Mouse (Mus musculus) kidney, embryonic 16.5 days (tissue): ENCODE data around the gene Ifitm3. TPM values are rescaled to one million over a fixed set of nuclear protein-coding genes. Genes with fewer than 3 reads are reported as not detected.
A peak's percentile ranks its signal among the peaks of the same experiment; 100 is the strongest.

Source experiments
- ATAC-seq: fragments of 200-750 bp; cut with Nextera tagmentation; 2 replicates; pipeline ENCODE4 v1.8.0; 2017; ENCODE audit warnings: moderate TSS enrichment; ENCODE audit not compliant: low FRiP score, low TSS enrichment
- H3K27ac ChIP-seq: fragments of 300-500 bp; sonication (generic); 2 replicates; pipeline ENCODE4 v1.5.1; 2014; ENCODE audit warnings: low read length
- H3K27me3 ChIP-seq: fragments of 300-500 bp; sonication (generic); 2 replicates; pipeline ENCODE4 v1.6.1; 2014; ENCODE audit warnings: low read length, control low read depth, mixed read lengths; ENCODE audit not compliant: insufficient read depth
- H3K36me3 ChIP-seq: fragments of 300-500 bp; sonication (generic); 2 replicates; pipeline ENCODE4 v1.6.1; 2014; ENCODE audit warnings: low read length, control low read depth, mixed read lengths; ENCODE audit not compliant: insufficient read depth
- H3K4me1 ChIP-seq: fragments of 300-500 bp; sonication (generic); 2 replicates; pipeline ENCODE4 v1.6.1; 2014; ENCODE audit warnings: low read length, control low read depth, mixed read lengths; ENCODE audit not compliant: insufficient read depth
- H3K4me2 ChIP-seq: fragments of 300-500 bp; sonication (generic); replicated peaks from 2 replicates; pipeline ENCODE4 v1.6.1; 2014; ENCODE audit warnings: low read depth, low read length
- H3K4me3 ChIP-seq: fragments of 300-500 bp; sonication (generic); 2 replicates; pipeline ENCODE4 v1.5.1; 2014; ENCODE audit warnings: mild to moderate bottlenecking, low read length
- H3K9ac ChIP-seq: fragments of 300-500 bp; sonication (generic); replicated peaks from 2 replicates; pipeline ENCODE4 v1.6.1; 2014; ENCODE audit warnings: low read length
- H3K9me3 ChIP-seq: fragments of 300-500 bp; sonication (generic); 2 replicates; pipeline ENCODE4 v1.6.1; 2016; ENCODE audit warnings: low read length, control low read depth
- WGBS: fragments of 180-500 bp; shearing (Covaris S2); extraction: QIAGEN DNeasy Blood & Tissue Kit; methylation state at CpG from one replicate; pipeline ENCODE4 v1.1.7; 2014; 5-methylcytosine and 5-hydroxymethylcytosine counted together
- polyA plus RNA-seq: library from polyadenylated mRNA; unstranded; fragments of >200 nt; fragmentation: Nextera tagmentation; extraction: Ambion mirVana; gene quantifications from 2 replicates; pipeline ENCODE4 v1.2.1, GENCODE M21; 2015

Ifitm3 gene
- polyA plus RNA-seq, 1 experiment from 2014 or later = 234 TPM

DNA sequence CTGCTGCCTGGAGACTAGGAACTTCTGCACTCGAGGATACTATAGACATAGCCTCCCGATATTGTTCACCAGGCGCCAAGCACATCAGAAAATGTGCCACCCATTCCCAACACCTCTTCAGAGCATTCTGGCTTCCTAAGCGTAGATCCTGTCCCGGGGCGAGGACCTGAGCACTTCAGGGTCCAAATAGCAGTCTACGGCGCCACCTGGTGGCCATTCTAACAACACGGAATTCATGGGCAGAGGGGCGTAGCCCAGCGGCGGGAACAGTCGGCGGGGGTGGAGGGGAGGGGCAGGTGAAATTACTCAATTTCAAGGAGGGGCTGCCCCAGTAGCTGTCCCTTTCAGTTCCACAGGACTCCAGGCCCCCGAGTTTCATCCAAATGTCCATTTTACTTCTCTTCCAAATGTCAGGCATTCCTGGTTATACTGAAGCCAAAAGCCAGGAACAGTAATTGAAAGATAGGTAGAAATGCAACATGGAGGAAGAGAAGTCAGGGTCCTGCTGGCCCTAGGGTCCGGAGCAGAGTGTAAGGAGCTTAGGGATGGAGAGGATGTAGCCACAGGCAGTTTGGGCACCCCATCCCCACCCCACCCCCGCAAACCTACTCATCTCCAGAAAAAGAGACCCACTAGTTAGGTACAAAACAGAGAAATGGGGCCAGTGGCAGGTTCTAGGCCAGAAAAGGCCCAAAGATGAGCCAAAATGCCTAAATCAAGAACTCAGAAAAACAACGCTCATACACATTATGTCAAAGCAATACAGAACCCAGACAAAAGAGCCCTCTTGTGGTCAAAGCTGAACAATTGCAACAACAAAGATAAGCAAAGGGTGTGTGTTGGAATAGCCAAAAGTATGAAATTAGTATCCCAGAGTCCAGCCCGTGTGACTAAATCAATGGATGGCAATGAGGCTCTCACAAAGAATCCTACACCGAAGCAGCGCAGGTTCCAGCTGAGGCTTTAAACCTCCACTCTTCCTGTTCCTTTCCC lies 38.0 kb upstream of the Ifitm3 start:
- WGBS = 8% methylated on average over 21 of the region's 21 CpGs
- Histone ChIP-seq H3K9ac (peak overlapping the region; percentile 65), H3K4me3 (peak overlapping the region; percentile 43), H3K27ac (peak overlapping the region; percentile 95), H3K4me1 (peaks cover 19% of the 10 kb centered on the region; the same call in 1 of the 2 replicates), H3K27me3 (no peaks in the 10 kb centered on the region), H3K9me3 (no peaks in the 10 kb centered on the region), H3K4me2 (peak overlapping the region; percentile 86), H3K36me3 (no peaks in the 10 kb centered on the region)
- ATAC-seq = peak; percentile 90

DNA sequence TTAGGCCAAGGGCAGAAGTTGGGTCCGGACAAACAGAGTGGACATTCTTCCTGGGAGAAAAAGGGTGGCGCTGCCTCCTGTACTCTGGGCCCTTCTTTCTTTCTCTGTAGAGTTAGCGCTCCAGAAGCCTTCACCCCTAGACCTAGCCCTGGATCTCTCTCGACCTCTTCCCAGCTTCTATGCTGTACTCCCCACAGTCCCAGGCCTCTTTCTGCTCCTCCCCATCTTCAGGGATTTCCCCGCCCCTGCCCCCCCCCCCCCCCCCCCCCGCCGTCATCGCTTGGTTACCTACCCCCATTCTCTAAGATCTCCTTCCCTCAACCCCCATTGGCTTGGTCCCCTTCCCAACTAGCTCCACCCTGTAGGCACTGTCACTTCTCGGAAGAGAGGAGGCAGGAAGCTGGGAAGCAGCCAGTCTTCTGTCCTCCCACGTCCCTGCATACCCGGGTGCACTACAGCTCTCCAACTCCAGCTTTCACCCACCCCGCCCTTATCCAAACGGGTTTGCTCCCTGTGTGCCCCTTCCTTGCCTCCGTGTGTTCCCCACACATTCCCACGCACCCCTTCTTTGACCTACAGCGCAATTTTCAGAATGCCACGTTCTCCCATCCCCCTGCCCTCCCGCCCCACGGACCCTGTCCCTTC lies 37.1 kb upstream of the Ifitm3 start:
- H3K27me3 ChIP-seq = no peaks in the 10 kb centered on the region
- H3K36me3 ChIP-seq = no peaks in the 10 kb centered on the region
- peak overlapping the region; percentile 86 for H3K4me2 ChIP-seq
- H3K27ac ChIP-seq = peak overlapping the region; percentile 95
- peak overlapping the region; percentile 43 for H3K4me3 ChIP-seq
- WGBS = 5% methylated on average over 14 of the region's 19 CpGs
- peak; percentile 93 for ATAC-seq
- H3K9me3 ChIP-seq = no peaks in the 10 kb centered on the region
- peaks cover 19% of the 10 kb centered on the region; the same call in 1 of the 2 replicates for H3K4me1 ChIP-seq
- H3K9ac ChIP-seq = peak overlapping the region; percentile 65

DNA sequence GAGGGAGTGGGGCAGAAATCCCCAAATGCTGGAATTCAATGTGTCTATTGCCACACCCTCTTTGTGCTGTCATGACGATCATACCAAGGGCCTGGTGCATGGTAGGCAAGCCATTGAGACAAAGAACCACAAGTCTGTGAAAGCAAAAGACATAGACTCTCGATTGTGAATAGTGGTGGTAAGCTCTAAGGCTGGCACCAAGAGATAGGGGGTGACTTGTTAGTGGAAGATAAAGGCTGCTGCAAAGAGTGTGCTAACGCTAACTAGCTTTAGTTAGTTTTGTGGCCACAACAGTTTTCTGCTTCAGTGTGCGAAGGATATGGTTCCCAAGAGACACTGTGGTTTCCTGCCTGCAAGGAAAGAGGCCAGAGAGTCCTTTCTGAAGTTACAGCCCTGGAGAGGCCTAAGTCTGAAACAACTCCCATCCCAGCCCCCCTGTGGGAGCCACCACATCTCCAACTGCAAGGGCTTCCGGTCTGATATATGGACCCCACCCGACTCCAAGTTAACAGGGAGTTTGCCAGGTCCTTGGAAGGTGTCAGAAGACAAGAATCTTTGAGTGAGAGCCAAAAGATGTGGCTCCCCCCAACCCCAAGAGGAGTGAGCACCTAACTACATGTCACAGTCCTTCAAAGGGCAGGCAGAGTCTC lies 36.5 kb upstream of the Ifitm3 start:
- H3K27ac ChIP-seq = peak overlapping the region; percentile 89
- H3K9ac ChIP-seq = 0 out of 2 replicates have a peak overlapping the region, but pooled peaks have one; percentile 5
- 55% methylated on average over 6 of the region's 6 CpGs for WGBS
- no peaks in the 10 kb centered on the region for H3K27me3 ChIP-seq
- H3K4me2 ChIP-seq = peak overlapping the region; percentile 86
- H3K4me3 ChIP-seq = no peak overlapping the region
- peak; percentile 33; the same call in 1 of the 2 replicates for ATAC-seq
- peaks cover 19% of the 10 kb centered on the region; the same call in 1 of the 2 replicates for H3K4me1 ChIP-seq
- H3K9me3 ChIP-seq = no peaks in the 10 kb centered on the region
- no peaks in the 10 kb centered on the region for H3K36me3 ChIP-seq

DNA sequence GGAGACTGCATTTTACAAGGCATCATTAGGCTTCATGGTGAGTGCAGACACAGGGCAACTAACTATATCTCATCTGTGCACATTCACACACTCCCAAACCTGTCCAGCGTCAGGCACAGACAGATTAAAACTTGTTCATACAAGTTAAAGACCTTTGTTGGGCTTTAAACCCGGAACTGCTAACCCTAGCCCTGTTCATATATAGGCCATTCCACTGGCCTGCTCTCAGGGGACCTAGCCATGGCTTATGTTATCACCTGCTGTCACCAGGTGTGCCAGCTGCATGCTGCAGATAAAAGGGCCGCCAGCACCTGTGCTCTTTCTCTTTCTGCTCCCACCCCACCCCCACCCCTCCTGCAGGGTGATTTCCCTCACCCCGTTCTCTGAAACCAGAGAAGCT lies 32.0 kb upstream of the Ifitm3 start:
- ATAC-seq = no peak
- Histone ChIP-seq H3K4me2 (no peak overlapping the region), H3K4me1 (peaks cover 14% of the 10 kb centered on the region; the same call in 1 of the 2 replicates), H3K27me3 (no peaks in the 10 kb centered on the region), H3K9me3 (no peaks in the 10 kb centered on the region), H3K4me3 (no peak overlapping the region), H3K9ac (no peak overlapping the region), H3K36me3 (no peaks in the 10 kb centered on the region), H3K27ac (no peak overlapping the region)
- 39% methylated on average over 4 of the region's 4 CpGs for WGBS

DNA sequence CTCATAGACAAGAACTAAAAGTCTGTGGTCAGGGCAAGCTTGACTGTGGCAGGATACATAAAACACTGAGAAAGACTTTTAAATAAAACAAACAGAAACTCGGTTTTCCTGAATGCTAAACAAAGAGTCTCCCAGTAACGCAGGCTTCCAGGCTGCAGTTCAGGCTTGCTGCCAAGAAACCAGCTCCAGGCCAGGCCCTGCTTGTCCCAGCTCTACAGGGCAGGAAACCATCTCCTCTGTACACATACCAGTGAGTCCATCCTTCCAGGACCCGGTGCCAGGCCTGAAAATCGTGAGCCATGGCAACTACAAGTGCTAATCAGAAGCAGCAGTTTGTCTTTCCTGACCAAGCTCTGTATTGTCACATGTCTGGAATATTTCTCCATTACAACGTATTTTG lies 31.1 kb upstream of the Ifitm3 start:
- Histone ChIP-seq H3K4me3 (no peak overlapping the region), H3K4me2 (no peak overlapping the region), H3K36me3 (no peaks in the 10 kb centered on the region), H3K4me1 (peaks cover 5% of the 10 kb centered on the region; the same call in 1 of the 2 replicates), H3K27ac (peak overlapping the region; percentile 89), H3K27me3 (no peaks in the 10 kb centered on the region), H3K9me3 (no peaks in the 10 kb centered on the region), H3K9ac (no peak overlapping the region)
- peak; percentile 83 for ATAC-seq
- 29% methylated on average over 5 of the region's 5 CpGs for WGBS

DNA sequence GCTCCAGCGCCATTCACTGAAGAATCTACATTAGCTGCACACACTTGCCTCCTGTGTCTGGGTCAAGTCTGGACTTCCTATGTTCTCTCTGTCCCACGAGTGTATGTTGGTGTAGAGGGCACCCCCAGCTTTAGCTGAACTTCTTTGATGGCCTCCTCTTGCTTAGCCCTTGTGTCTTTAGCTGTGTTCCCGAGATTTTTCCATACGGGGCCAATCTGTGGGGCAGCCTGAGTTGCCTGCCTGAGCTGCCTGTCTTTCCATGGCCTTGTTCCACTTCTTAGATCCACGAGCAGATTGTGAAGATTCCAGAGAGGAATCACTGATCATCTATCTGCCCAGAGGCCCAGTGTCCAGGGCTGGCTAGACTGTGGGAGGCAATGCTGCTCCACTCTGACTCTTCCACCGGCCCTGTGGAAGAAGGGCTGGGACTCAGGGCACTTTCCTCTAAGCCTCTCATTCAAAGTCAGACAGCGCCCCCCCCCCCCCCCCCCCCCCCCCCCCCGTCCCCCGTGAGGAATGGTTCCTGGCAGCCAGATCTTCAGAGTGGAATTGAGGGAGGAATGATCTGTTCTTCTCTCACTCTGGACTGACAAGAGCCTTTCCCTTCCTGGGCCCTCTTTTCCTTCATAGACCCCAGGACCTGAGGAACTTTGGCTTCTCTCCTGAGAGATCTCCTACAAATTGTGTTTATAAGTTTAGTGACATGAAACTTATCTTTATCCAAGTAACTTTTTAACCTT lies 30.5 kb upstream of the Ifitm3 start:
- 0 out of 2 replicates have a peak, but pooled peaks have one; percentile 37 for ATAC-seq
- Histone ChIP-seq H3K4me3 (no peak overlapping the region), H3K27ac (peak overlapping the region; percentile 89), H3K36me3 (no peaks in the 10 kb centered on the region), H3K4me2 (no peak overlapping the region; the same call in 1 of the 2 replicates), H3K9me3 (no peaks in the 10 kb centered on the region), H3K9ac (peak overlapping the region; percentile 4; the same call in 1 of the 2 replicates), H3K27me3 (no peaks in the 10 kb centered on the region), H3K4me1 (peaks cover 3% of the 10 kb centered on the region; the same call in 1 of the 2 replicates)
- WGBS = 36% methylated on average over 6 of the region's 9 CpGs

DNA sequence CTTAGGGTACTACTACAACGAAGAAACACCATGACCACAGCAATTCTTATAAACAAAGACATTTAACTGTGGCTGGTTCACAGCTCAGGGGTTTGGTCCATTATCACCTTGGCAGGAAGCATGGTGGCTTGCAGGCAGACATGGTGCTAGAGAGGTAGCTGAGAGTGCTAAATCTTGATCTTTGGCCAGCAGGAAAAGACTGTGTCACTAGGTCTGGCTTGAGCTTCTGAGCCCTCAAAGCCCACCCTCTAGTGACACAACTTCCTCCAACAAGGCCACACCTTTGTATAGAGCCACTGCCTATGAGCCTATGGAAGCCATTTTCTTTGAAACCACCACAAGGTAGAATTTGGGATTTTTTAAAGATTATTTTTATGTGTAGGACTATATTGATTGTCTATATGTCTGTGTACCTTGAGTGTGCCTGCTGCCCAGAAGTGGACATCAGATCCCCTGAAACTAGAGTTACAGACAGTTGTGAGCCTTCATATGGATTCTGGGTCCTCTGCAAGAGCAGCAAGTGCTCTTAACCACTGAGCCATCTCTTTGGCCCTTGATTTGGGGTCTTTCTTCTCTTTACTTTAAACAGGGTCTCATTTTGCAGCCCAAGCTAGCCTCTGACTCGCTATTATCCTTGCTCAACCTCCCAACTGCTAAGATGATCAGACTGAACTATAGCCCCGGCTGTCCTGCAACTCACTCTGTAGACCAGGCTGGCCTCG lies 29.0 kb upstream of the Ifitm3 start:
- Histone ChIP-seq H3K9ac (no peak overlapping the region), H3K4me1 (peaks cover 3% of the 10 kb centered on the region; the same call in 1 of the 2 replicates), H3K4me2 (no peak overlapping the region), H3K4me3 (no peak overlapping the region), H3K9me3 (no peaks in the 10 kb centered on the region), H3K27me3 (no peaks in the 10 kb centered on the region), H3K27ac (no peak overlapping the region), H3K36me3 (no peaks in the 10 kb centered on the region)
- 88% methylated on average over 4 of the region's 4 CpGs for WGBS
- no peak for ATAC-seq

DNA sequence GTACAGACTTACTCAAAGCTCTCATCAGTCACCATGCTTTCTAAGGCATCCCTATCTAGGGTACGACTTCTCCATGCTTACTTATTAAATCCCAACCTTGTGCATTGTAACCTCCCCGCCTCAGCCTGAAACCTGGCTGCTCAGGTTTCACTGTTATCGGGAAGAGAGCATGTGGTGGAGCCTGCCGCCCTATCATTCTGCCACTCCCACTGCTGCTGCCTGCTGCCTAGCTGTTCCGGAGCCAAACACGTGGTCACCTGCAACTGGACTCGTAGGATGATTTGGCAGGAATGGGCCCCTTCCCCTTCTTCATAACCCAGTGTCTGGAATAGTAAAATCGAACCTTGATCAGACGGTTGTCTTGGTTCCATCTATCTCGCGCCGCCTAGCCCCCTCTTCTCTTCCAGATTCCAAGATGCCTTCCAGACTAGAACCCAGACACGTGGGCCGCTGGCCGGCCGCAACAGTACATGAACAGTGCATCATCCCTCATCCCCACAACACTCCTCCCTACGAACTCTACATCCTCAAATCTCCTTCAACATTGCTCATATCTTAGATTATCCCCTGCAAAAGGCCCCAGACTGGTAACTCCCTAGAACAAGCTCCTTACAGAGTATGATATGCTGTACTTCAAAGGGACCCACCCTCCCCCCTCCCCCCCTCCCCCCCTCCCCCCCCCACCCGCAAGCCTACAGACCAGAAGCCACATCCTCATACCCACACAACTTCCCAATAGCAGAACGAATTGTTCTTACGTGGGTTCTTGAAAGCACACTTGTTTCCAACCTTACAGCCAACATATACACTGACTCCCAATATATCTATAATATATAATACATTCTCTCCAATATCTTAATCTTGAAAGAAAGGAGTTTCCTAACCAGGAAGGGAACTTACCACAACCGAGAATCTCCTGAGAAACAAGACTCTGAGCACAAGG lies 27.8 kb upstream of the Ifitm3 start:
- no peak overlapping the region for H3K27ac ChIP-seq
- WGBS = 64% methylated on average over 20 of the region's 21 CpGs

More for the DNA sequence above, 27.8 kb upstream of the Ifitm3 start:
- no peak for ATAC-seq
- peaks cover 3% of the 10 kb centered on the region; the same call in 1 of the 2 replicates for H3K4me1 ChIP-seq
- H3K27me3 ChIP-seq = no peaks in the 10 kb centered on the region
- H3K4me2 ChIP-seq = no peak overlapping the region
- H3K9ac ChIP-seq = no peak overlapping the region
- no peaks in the 10 kb centered on the region for H3K36me3 ChIP-seq
- H3K4me3 ChIP-seq = no peak overlapping the region
- no peaks in the 10 kb centered on the region for H3K9me3 ChIP-seq
